Mouse (Mus musculus) monocyte, adult 2 months (primary cell): ENCODE data around the gene Ptprn.

Experiments
- DNase-seq, 2 experiments: peaks; one replicate each; pipeline ENCODE4 v3.0.0; 2022; ENCODE audit warnings: low spot score in 2 of 2, low read depth in 1 of 2

The Ptprn gene

GRCm38 (mm10) chr1:75264091-75264880 lies at the start of gene Ptprn:
TSS of gene Ptprn (minus strand) at chr1:75264502.
- no peak for DNase-seq

GRCm38 (mm10) chr1:75311694-75312093 lies 47.4 kb upstream of the Ptprn start:
- DNase-seq: no peak

- no peak for DNase-seq
Measured at GRCm38 (mm10) chr1:75304662-75305061, 40.4 kb upstream of the Ptprn start.

GRCm38 (mm10) chr1:75294294-75294693 lies 30.0 kb upstream of the Ptprn start:
- no peak for DNase-seq

GRCm38 (mm10) chr1:75293331-75293701 lies 29.0 kb upstream of the Ptprn start:
- DNase-seq: no peak

- DNase-seq: no peak
Measured at GRCm38 (mm10) chr1:75292476-75293330, 28.4 kb upstream of the Ptprn start.

- DNase-seq: no peak
Measured at GRCm38 (mm10) chr1:75291321-75291720, 27.0 kb upstream of the Ptprn start.

- no peak for DNase-seq
Measured at GRCm38 (mm10) chr1:75290582-75290981, 26.3 kb upstream of the Ptprn start.

- DNase-seq: no peak
Measured at GRCm38 (mm10) chr1:75289888-75290431, 25.7 kb upstream of the Ptprn start.

- DNase-seq: no peak
Measured at GRCm38 (mm10) chr1:75289376-75289775, 25.1 kb upstream of the Ptprn start.

- no peak for DNase-seq
Measured at GRCm38 (mm10) chr1:75284911-75285310, 20.6 kb upstream of the Ptprn start.

GRCm38 (mm10) chr1:75283017-75283416 lies 18.7 kb upstream of the Ptprn start:
- DNase-seq: no peak

GRCm38 (mm10) chr1:75278228-75278627 lies 13.9 kb upstream of the Ptprn start, which contains the start of gene Resp18:
TSS of gene Resp18 (minus strand) at chr1:75278415.
- DNase-seq: no peak

- DNase-seq: no peak
Measured at GRCm38 (mm10) chr1:75277195-75278188, 13.2 kb upstream of the Ptprn start.

- no peak for DNase-seq
Measured at GRCm38 (mm10) chr1:75262969-75263951, 1.0 kb downstream of the Ptprn start.

GRCm38 (mm10) chr1:75261278-75261677 lies 3.0 kb downstream of the Ptprn start:
- DNase-seq: no peak

- no peak for DNase-seq
Measured at GRCm38 (mm10) chr1:75255516-75256046, 8.7 kb downstream of the Ptprn start.

- no peak for DNase-seq
Measured at GRCm38 (mm10) chr1:75254625-75255013, 9.7 kb downstream of the Ptprn start.
